8 mouse cellular contexts compared by ENCODE assay signal in the genomic region with DNA sequence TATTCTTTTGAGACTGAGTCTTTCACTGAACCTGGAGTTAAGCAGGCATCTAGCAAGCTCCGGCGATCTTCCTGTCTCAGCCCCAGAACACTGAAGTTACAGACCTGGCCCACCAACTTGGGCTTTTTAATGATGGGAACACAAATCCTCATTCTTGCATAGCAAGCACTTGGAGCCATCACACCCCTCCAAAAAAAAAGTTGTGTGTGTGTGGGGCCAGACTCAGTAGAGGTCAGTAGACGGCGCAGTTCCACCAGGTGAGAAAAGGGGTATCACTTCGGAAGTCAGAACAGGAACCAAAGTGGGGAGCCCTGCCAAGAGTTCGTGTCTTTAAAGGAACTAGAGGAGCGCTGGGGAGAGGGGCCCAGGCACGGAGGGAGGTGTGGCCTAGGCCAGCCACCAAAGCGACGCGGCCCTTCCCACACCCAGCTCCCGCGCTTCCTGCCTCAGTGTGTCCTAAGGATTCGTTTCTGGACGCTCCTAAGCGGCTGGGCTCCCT. TPM values are rescaled to one million over a fixed set of nuclear protein-coding genes. Genes with fewer than 3 reads are reported as not detected.
DNase-seq lines count a peak whose midpoint lies in the region; ATAC-seq and TF ChIP-seq lines count a peak whose summit lies in the region.

No protein-coding gene starts in this region.

- peak overlapping the region; percentile 99 for H3K27ac ChIP-seq in layer of hippocampus, adult 2 months
- peak overlapping the region; percentile 96 for H3K27ac ChIP-seq in embryonic facial prominence, embryonic 13.5 days
- H3K27ac ChIP-seq in limb, embryonic 10.5 days = peak overlapping the region; percentile 97
- peak overlapping the region; percentile 90 for H3K27ac ChIP-seq in neural tube, embryonic 13.5 days (replicated peaks)

- H3K9ac ChIP-seq in embryonic facial prominence, embryonic 13.5 days = peak overlapping the region; percentile 96
- H3K9ac ChIP-seq in neural tube, embryonic 13.5 days = peak overlapping the region; percentile 95

- no peaks in the 10 kb centered on the region for H3K36me3 ChIP-seq in embryonic facial prominence, embryonic 13.5 days
- H3K36me3 ChIP-seq in limb, embryonic 10.5 days = peaks cover 23% of the 10 kb centered on the region
- no peaks in the 10 kb centered on the region for H3K36me3 ChIP-seq in neural tube, embryonic 13.5 days

- peaks cover 29% of the 10 kb centered on the region for H3K4me1 ChIP-seq in embryonic facial prominence, embryonic 13.5 days
- H3K4me1 ChIP-seq in limb, embryonic 10.5 days = peaks cover 32% of the 10 kb centered on the region
- H3K4me1 ChIP-seq in neural tube, embryonic 13.5 days (replicated peaks) = peaks cover 44% of the 10 kb centered on the region

- H3K9me3 ChIP-seq in embryonic facial prominence, embryonic 13.5 days = no peaks in the 10 kb centered on the region
- no peaks in the 10 kb centered on the region for H3K9me3 ChIP-seq in limb, embryonic 10.5 days (replicated peaks)
- no peaks in the 10 kb centered on the region for H3K9me3 ChIP-seq in neural tube, embryonic 13.5 days

- intact Hi-C loops in gastrocnemius, postnatal 14 days (cut with DNase I; ENCODE audit: low total_unique reads) = no loop called here

- no peaks in the 10 kb centered on the region for H3K27me3 ChIP-seq in embryonic facial prominence, embryonic 13.5 days
- H3K27me3 ChIP-seq in limb, embryonic 10.5 days (ENCODE audit: low read depth, poor library complexity, severe bottlenecking) = no peaks in the 10 kb centered on the region
- no peaks in the 10 kb centered on the region for H3K27me3 ChIP-seq in neural tube, embryonic 13.5 days

- DNase-seq in layer of hippocampus, adult 2 months (ENCODE audit: low spot score in 2 of 2) = no peak
- no peak for DNase-seq in layer of hippocampus, adult 9-10 months (ENCODE audit: low spot score)
- DNase-seq in limb, embryonic 10.5 days (ENCODE audit: low spot score) = no peak
- DNase-seq in gastrocnemius, postnatal 14 days = no peak
- DNase-seq in layer of hippocampus, adult 18-20 months (ENCODE audit: low spot score in 2 of 2) = no peak
- DNase-seq in kidney, adult 8-10 months = no peak

- peak overlapping the region; percentile 64 for H3K4me2 ChIP-seq in embryonic facial prominence, embryonic 13.5 days
- H3K4me2 ChIP-seq in neural tube, embryonic 13.5 days = peak overlapping the region; percentile 81

- peak; percentile 30 for TF ChIP-seq CTCF in layer of hippocampus, adult 2 months (conservative IDR thresholded peaks at IDR 0.05)

- 2% methylated on average over 16 of the region's 16 CpGs for WGBS in embryonic facial prominence, embryonic 13.5 days
- 1% methylated on average over 16 of the region's 16 CpGs for WGBS in limb, embryonic 10.5 days
- WGBS in neural tube, embryonic 13.5 days = 2% methylated on average over 16 of the region's 16 CpGs

- H3K4me3 ChIP-seq in layer of hippocampus, adult 2 months = peak overlapping the region; percentile 98
- peak overlapping the region; percentile 99 for H3K4me3 ChIP-seq in embryonic facial prominence, embryonic 13.5 days
- peak overlapping the region; percentile 90 for H3K4me3 ChIP-seq in limb, embryonic 10.5 days
- peak overlapping the region; percentile 92 for H3K4me3 ChIP-seq in neural tube, embryonic 13.5 days

- ATAC-seq in embryonic facial prominence, embryonic 13.5 days (ENCODE audit: insufficient number of reproducible peaks, insufficient read depth, low FRiP score, low TSS enrichment, low read depth) = no peak
- peak; percentile 16; the same call in 1 of the 2 replicates for ATAC-seq in neural tube, embryonic 13.5 days (ENCODE audit: low read depth)

RNA-seq across cellular contexts. Expression of a gene that starts 0.3 kb away (rescaled TPM):
- total RNA-seq in layer of hippocampus, adult 2 months (2021) = 10 to 100 TPM; 21.1 to 23.6 TPM
- 21.1 and 24.8 TPM in 2 replicates for polyA plus RNA-seq in embryonic facial prominence, embryonic 13.5 days (2015; fragmentation: Nextera tagmentation; extraction: Ambion mirVana)
- 34.3 and 41.2 TPM in 2 replicates for polyA plus RNA-seq in limb, embryonic 10.5 days (2016; fragmentation: Nextera tagmentation; extraction: Ambion mirVana)
- 15.8 and 16.8 TPM in 2 replicates for polyA plus RNA-seq in neural tube, embryonic 13.5 days (2015; fragmentation: Nextera tagmentation; extraction: Ambion mirVana)
- total RNA-seq in gastrocnemius, postnatal 14 days (2021) = 10 to 100 TPM; 13.0 to 14.6 TPM
- total RNA-seq in layer of hippocampus, adult 18-20 months (2021) = 10 to 100 TPM; 22.8 to 23.1 TPM

RNA-seq across cellular contexts. Expression of a gene that starts 0.4 kb away (rescaled TPM):
- total RNA-seq in layer of hippocampus, adult 2 months (2021) = 10 to 100 TPM; 48.9 to 57.2 TPM
- polyA plus RNA-seq in embryonic facial prominence, embryonic 13.5 days (2015; fragmentation: Nextera tagmentation; extraction: Ambion mirVana) = 50.4 and 50.8 TPM in 2 replicates
- 54.8 and 64.4 TPM in 2 replicates for polyA plus RNA-seq in limb, embryonic 10.5 days (2016; fragmentation: Nextera tagmentation; extraction: Ambion mirVana)
- 34.5 and 35.3 TPM in 2 replicates for polyA plus RNA-seq in neural tube, embryonic 13.5 days (2015; fragmentation: Nextera tagmentation; extraction: Ambion mirVana)
- total RNA-seq in gastrocnemius, postnatal 14 days (2021) = 10 to 100 TPM; 24.8 to 28.9 TPM
- total RNA-seq in layer of hippocampus, adult 18-20 months (2021) = 10 to 100 TPM; 62.7 to 65.2 TPM
